Mouse (Mus musculus): ENCODE results near the gene Dnase1l3. TPM values are rescaled to one million over a fixed set of nuclear protein-coding genes. Genes with fewer than 3 reads are reported as not detected.

The Dnase1l3 gene
- polyA plus RNA-seq, 1 experiment from 2014 or later = 0.05 TPM

DNA sequence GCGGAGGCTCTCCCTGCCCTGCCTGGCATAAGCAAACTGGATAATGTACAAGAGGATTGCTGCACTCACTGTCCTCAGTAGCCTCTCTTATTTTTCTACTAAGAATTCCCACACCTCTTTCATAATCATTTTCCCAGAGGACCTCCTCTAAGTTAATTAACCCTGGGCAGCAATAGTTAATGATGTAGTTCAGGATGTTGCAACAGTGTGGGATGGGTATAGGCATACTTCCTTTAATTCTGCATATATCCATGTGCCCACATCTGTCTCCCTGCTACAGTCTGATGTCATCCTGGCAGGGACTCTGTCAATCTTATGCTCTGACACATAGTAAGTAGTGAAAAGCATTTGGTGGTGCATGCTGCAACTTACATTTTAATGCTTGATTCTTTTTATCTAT, 13.1 kb downstream of the Dnase1l3 start:
- no peak overlapping the region for H3K4me2 ChIP-seq
- H3K27ac ChIP-seq (ENCODE audit: low read depth) = no peak overlapping the region
- H3K4me3 ChIP-seq (ENCODE audit: low read depth, low read length) = no peak overlapping the region
- DNase-seq = no peak
- H3K9ac ChIP-seq = no peak overlapping the region
- no peak for TF ChIP-seq CTCF (IDR thresholded peaks at IDR 0.05; ENCODE audit: low read depth)
- H3K27me3 ChIP-seq (ENCODE audit: insufficient read depth, low read length) = no peaks in the 10 kb centered on the region
- H3K9me3 ChIP-seq (ENCODE audit: low read depth, low read length) = no peaks in the 10 kb centered on the region
- H3K36me3 ChIP-seq (ENCODE audit: insufficient read depth) = no peaks in the 10 kb centered on the region
- 100% methylated on average over 1 of the region's 1 CpGs for WGBS
- no peaks in the 10 kb centered on the region for H3K4me1 ChIP-seq (ENCODE audit: insufficient read depth)
- ATAC-seq (ENCODE audit: insufficient read depth) = no peak

DNA sequence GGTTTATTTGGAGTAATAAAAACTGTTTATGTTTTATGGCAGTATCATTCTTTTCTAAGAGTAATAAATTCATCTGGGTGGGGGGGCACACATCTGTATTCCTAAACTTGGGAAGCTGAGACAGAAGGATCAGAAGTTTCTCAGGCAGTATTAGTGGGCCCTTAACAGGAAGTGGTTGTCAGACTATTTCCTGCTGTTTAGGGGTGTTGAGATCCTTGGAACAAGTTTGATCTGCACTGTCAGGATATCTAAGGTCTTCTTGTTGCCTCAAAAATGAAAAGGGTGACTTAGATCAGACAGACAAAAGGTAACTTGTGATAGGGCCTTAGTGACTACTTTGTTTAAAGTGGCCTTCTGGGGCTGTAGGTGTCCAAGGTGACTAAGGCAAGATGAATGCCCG, 16.2 kb downstream of the Dnase1l3 start:
- TF ChIP-seq CTCF (IDR thresholded peaks at IDR 0.05; ENCODE audit: low read depth) = no peak
- H3K27me3 ChIP-seq (ENCODE audit: insufficient read depth, low read length) = no peaks in the 10 kb centered on the region
- 74% methylated on average over 1 of the region's 1 CpGs for WGBS
- H3K9me3 ChIP-seq (ENCODE audit: low read depth, low read length) = no peaks in the 10 kb centered on the region
- ATAC-seq (ENCODE audit: insufficient read depth) (no peak), DNase-seq (no peak)
- H3K36me3 ChIP-seq (ENCODE audit: insufficient read depth) = no peaks in the 10 kb centered on the region
- H3K4me3 ChIP-seq (ENCODE audit: low read depth, low read length) = no peak overlapping the region
- H3K4me1 ChIP-seq (ENCODE audit: insufficient read depth) = no peaks in the 10 kb centered on the region
- H3K27ac ChIP-seq (ENCODE audit: low read depth) = no peak overlapping the region
- H3K9ac ChIP-seq = no peak overlapping the region
- no peak overlapping the region for H3K4me2 ChIP-seq

DNA sequence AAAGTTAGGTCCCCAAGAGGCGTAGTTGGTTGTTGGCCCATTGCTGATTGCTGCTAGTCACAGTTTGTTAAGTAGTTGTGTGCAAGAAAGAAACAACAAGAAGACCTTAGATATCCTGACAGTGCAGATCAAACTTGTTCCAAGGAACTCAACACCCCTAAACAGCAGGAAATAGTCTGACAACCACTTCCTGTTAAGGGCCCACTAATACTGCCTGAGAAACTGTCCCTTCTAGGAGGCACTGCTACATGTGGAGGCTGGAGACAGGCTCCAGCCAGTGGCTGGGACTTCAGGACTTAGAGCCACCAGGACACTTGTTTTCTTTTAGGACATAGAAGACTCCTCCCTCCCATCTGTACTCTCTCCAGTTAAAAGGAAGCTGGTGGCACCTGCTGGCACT, 16.9 kb downstream of the Dnase1l3 start:
- H3K27ac ChIP-seq (ENCODE audit: low read depth) = no peak overlapping the region
- no peaks in the 10 kb centered on the region for H3K9me3 ChIP-seq (ENCODE audit: low read depth, low read length)
- no peak for TF ChIP-seq CTCF (IDR thresholded peaks at IDR 0.05; ENCODE audit: low read depth)
- DNase-seq (no peak), ATAC-seq (ENCODE audit: insufficient read depth) (no peak)
- no peak overlapping the region for H3K4me3 ChIP-seq (ENCODE audit: low read depth, low read length)
- H3K4me2 ChIP-seq = no peak overlapping the region
- 87% methylated on average over 1 of the region's 1 CpGs for WGBS
- H3K4me1 ChIP-seq (ENCODE audit: insufficient read depth) = no peaks in the 10 kb centered on the region
- H3K27me3 ChIP-seq (ENCODE audit: insufficient read depth, low read length) = no peaks in the 10 kb centered on the region
- no peaks in the 10 kb centered on the region for H3K36me3 ChIP-seq (ENCODE audit: insufficient read depth)
- no peak overlapping the region for H3K9ac ChIP-seq

DNA sequence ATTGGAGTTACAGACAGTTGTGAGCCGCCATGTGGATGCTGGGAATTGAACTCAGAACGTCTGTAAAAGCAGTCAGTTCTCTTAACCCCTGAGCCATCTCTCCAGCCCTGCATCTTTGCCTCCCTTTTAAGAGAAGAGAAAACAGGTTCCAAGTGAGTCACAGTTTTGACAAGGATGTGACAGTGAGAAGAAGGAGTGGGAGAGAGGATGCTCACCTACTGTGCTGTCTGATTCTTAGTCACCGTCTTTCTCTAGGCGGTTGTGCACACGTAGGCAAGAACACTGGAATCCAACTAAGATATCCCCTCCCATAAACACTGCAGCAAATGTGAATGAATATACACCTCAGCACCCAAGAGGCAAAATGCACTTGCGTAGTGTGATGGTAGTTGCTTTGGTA, 19.2 kb downstream of the Dnase1l3 start:
- Histone ChIP-seq H3K4me2 (no peak overlapping the region), H3K27ac (ENCODE audit: low read depth) (no peak overlapping the region), H3K4me3 (ENCODE audit: low read depth, low read length) (no peak overlapping the region), H3K27me3 (ENCODE audit: insufficient read depth, low read length) (no peaks in the 10 kb centered on the region), H3K9ac (no peak overlapping the region), H3K4me1 (ENCODE audit: insufficient read depth) (no peaks in the 10 kb centered on the region), H3K36me3 (ENCODE audit: insufficient read depth) (no peaks in the 10 kb centered on the region), H3K9me3 (ENCODE audit: low read depth, low read length) (no peaks in the 10 kb centered on the region)
- 79% methylated on average over 6 of the region's 6 CpGs for WGBS
- no peak for ATAC-seq (ENCODE audit: insufficient read depth)
- no peak for TF ChIP-seq CTCF (IDR thresholded peaks at IDR 0.05; ENCODE audit: low read depth)
- DNase-seq = no peak

DNA sequence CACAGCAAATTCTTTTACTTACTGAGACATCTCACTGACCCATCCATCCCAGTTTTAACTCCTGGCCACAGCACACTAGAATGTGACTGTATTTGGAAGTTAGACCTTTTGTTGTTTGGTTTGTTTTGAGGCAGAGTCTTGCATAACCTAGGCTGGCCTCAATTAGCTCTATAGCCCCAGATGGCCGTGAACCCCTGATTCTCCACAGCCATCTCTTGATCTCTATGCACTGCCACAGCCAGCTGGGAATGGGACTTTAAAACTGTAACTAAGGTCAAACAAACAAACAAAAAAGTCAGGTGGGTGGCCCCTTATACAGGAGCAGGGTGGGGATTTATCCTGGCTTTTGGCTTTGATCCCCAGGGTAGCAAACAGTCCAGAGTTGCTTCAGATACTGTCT, 19.7 kb downstream of the Dnase1l3 start:
- H3K27me3 ChIP-seq (ENCODE audit: insufficient read depth, low read length) = no peaks in the 10 kb centered on the region
- DNase-seq = no peak
- TF ChIP-seq CTCF (IDR thresholded peaks at IDR 0.05; ENCODE audit: low read depth) = no peak
- no peaks in the 10 kb centered on the region for H3K36me3 ChIP-seq (ENCODE audit: insufficient read depth)
- no peaks in the 10 kb centered on the region for H3K4me1 ChIP-seq (ENCODE audit: insufficient read depth)
- no peak overlapping the region for H3K27ac ChIP-seq (ENCODE audit: low read depth)
- no peak for ATAC-seq (ENCODE audit: insufficient read depth)
- H3K4me3 ChIP-seq (ENCODE audit: low read depth, low read length) = no peak overlapping the region
- 89% methylated on average over 1 of the region's 1 CpGs for WGBS
- H3K9ac ChIP-seq = no peak overlapping the region
- H3K4me2 ChIP-seq = no peak overlapping the region
- no peaks in the 10 kb centered on the region for H3K9me3 ChIP-seq (ENCODE audit: low read depth, low read length)

DNA sequence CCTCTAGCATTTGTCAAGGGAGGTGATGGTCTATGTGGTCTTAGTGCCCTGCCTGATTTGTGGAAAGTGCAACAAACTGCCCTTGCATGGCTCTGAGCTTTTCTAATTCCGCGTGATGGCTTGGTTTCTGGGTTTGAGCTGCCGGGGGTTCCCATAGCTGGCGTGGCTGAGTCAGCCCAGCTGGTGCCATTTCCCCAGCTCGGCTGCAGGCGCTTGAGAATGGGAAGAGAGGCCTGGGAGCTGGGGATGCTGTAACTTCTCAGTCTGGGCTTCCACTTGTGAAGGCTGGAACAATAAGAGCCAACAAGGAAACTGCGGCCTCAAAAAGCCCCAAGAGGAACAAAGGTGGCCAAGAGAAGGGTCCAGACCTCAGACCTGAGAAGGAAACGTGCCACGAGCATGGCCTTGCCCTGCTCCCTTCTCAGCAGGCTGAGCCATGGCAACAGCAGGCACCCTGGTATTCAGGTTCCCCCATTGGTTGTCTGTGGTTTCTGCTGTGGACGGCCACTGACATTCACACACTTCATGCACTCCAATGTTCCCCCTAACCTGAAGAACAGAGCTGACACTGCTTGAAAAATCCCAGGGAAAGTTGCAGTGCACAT, 22.4 kb downstream of the Dnase1l3 start:
- Histone ChIP-seq H3K9ac (no peak overlapping the region), H3K36me3 (ENCODE audit: insufficient read depth) (no peaks in the 10 kb centered on the region), H3K4me2 (no peak overlapping the region), H3K9me3 (ENCODE audit: low read depth, low read length) (no peaks in the 10 kb centered on the region), H3K27me3 (ENCODE audit: insufficient read depth, low read length) (no peaks in the 10 kb centered on the region), H3K4me3 (ENCODE audit: low read depth, low read length) (no peak overlapping the region), H3K4me1 (ENCODE audit: insufficient read depth) (no peaks in the 10 kb centered on the region), H3K27ac (ENCODE audit: low read depth) (no peak overlapping the region)
- TF ChIP-seq CTCF (IDR thresholded peaks at IDR 0.05; ENCODE audit: low read depth) = no peak
- 44% methylated on average over 10 of the region's 10 CpGs for WGBS
- ATAC-seq (ENCODE audit: insufficient read depth) (peak; percentile 89), DNase-seq (peak; percentile 88)

DNA sequence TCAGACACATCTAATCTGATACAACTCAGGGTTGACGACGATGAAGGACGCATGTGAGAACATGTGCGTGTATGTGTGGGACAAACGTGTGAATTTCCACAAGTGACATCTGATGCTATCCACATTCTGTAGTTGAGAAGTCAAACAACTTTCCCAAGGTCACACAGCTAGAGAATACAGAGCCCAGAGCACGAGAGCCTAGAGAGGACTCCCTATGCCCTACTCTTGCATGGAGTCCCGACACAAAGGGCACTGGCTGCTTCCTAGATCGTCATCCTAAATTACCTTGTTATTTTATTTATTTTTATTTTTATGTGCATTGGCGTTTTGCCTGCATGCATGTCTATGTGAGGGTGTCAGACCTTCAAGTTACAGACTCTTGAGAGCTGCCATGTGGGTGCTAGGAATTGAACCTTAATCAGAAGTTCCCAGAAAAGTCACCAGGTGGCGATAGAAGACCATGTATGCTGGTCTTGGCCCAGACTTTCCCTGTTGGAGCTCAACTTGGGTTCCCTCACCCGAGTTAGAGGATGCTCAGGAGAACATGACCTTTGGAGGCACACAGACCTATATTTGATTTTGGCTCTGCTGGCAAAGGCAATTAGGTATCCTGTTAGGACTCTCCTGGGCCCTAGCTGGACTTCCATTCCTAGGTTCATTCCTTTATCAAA, 30.0 kb downstream of the Dnase1l3 start:
- Histone ChIP-seq H3K27me3 (ENCODE audit: insufficient read depth, low read length) (no peaks in the 10 kb centered on the region), H3K4me2 (no peak overlapping the region), H3K9ac (no peak overlapping the region), H3K4me1 (ENCODE audit: insufficient read depth) (0 out of 2 replicates have a peak, but pooled peaks cover 8% of the 10 kb centered on the region), H3K9me3 (ENCODE audit: low read depth, low read length) (no peaks in the 10 kb centered on the region), H3K27ac (ENCODE audit: low read depth) (no peak overlapping the region), H3K4me3 (ENCODE audit: low read depth, low read length) (no peak overlapping the region), H3K36me3 (ENCODE audit: insufficient read depth) (no peaks in the 10 kb centered on the region)
- 44% methylated on average over 11 of the region's 11 CpGs for WGBS
- DNase-seq = peak; percentile 94
- ATAC-seq (ENCODE audit: insufficient read depth) = peak; percentile 61; the same call in 1 of the 2 replicates
- TF ChIP-seq CTCF (IDR thresholded peaks at IDR 0.05; ENCODE audit: low read depth) = peak; percentile 91

All from lung, embryonic 14.5 days (tissue).